Mouse (Mus musculus): ENCODE results near the gene Gadd45g. TPM values are rescaled to one million over a fixed set of nuclear protein-coding genes. Genes with fewer than 3 reads are reported as not detected.

Gene Gadd45g
- total RNA-seq, 2 experiments from 2014 or later = 8.5 to 33.5 TPM

DNA sequence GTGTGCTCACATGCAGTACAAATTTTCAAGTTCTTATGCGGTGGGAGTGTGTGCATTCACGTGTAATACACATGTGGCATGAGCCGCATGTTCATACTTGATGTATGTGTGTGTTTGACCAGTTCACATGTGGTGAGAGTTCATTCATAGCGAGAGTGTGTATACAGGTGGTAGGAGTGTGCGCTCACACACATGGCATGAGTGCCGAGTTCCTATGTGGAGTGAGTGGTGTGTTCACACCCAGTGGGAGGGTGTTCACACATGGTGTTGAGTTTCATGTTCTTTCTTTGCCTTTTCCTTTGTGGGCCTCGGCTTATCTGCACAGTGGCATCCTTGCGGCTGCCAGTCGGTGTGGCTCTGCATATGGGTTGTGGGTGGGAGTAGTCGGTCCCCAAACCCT is 39.1 kb downstream of the Gadd45g start:
- no peak for DNase-seq

DNA sequence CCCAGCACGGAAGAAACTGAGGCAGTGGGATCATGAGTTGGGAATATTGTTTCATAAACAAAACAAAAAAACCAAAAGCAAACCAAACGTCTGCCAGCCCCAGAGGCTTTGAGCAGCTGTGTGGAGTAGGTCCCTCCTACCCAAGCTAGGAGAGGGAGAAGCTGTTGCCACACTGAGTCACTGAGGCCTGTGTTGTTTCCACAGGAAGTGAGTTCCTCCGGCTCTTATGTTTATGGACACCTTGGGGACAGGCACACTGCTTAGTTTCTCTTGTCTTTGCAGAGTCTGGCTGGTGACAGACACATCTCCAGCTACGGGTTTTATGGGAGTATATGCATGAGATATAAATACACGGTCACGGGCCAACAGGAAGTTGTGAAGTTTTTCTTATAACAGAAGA is 39.6 kb downstream of the Gadd45g start:
- DNase-seq = no peak

DNA sequence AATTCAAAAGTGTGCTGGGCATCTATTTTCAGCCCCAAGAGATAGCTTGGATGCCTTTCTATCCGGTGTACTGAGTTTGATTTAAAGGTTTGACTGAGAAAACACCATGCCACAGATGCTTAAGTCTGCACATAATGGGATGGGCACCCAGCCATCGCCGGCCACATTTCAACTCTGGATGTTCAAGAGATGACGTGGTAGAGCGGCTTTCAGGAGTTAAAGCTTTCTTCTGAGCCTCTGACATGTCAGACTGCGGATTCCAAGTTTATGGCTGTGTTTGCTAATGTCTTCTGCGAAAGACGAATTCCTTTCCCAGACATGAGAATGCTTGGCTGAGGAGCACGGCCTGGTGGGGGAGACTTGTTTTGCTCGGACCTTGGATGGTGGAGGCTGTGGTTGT is 40.2 kb downstream of the Gadd45g start:
- DNase-seq = no peak

DNA sequence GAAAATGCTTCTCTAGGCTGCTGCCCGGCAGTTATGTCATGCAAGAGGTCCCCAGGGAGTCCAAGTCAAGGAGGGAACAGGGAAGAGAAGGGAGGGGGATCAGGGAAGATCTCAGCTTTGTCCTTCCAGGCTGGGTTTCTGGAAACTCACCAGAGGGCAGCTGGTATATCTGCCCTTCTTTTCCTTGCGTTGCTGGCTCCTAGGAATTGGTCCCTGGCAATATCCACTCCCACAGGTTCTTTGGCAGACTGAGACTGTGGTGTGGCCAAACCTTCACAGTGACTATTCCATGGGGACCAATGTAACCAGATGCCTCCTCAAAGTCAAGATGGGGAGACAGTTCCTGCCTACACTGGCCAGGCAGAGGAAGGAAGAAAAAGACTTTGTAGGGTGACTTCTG is 41.9 kb downstream of the Gadd45g start:
- DNase-seq = no peak

DNA sequence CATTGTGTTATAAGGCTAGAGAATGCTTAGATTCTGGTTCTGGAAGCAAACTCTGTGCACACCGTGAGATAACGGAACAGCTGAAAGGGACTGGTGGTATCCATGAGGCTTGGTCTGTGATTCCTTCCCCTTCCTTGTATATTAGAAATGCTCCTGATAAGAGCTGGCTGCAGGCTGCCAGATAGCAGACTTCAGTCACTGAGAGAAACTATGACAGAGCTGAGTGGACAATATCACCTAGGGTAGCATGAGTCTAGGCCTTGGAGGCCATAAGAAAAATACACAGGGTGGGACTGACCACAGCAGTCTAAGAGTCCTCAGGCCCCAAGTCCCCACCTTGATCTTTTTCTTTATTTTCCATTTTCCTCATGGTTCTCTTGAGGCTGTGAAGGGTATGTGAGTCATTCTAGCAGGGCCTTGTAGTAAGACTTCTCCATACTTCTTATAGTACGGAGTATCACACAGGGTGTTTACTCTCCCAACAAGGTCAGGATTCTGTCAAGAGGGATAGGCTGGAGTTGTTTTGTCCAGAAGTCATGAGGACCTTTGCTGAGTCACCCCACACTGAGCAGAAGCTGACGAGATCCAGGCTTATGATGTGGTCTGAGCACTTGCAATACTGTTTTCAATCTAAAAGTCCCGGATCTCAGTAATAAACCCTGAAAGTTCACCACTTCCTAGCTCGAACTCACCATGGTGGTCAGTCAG is 45.5 kb downstream of the Gadd45g start:
- DNase-seq = no peak

DNA sequence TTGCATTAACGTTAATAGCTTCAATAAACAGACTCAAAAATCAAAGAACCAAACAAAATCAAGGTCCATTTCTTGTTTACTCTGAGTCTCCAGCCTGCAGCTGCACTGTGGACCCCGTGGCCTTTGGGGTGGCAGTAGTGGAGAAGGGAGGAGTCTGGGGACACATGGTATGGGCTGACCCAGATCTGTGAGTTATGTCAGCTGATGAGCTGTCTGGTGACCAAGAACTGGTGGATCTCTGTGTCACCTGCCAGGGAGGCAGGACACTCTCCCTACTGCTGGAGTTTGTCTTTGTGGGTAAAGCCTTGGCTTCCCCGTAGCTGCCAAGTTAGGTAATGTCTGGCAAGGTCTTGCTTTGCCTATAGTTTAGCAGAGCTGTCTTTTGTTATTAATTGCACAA is 51.1 kb downstream of the Gadd45g start:
- no peak for DNase-seq

Other genes starting within 250 kb of the Gadd45g start
- gene Cks2, start 201.4 kb upstream of the Gadd45g start, total RNA-seq (2021) = 10 to 100 TPM; 14.5 to 17.7 TPM
- 10 to 100 TPM in 1 of 2 experiments, 1 to 10 TPM in 1; 9.8 to 14.0 TPM for gene Secisbp2, start 195.0 kb upstream of the Gadd45g start, total RNA-seq (2021)
- gene Sema4d, start 52.9 kb upstream of the Gadd45g start, total RNA-seq (2021) = 100 to 1,000 TPM; 125 to 130 TPM

Measured in gastrocnemius, postnatal 10 days (tissue).